Mouse (Mus musculus): ENCODE data around the gene Dhrs11. TPM values are rescaled to one million over a fixed set of nuclear protein-coding genes. Genes with fewer than 3 reads are reported as not detected.
"Not testable (repeated sequence)": the region's sequence is repeated elsewhere in the genome, so short reads cannot be mapped to it uniquely, and the experiment has no call there.

Gene Dhrs11
- polyA plus RNA-seq, 1 experiment, result 17.6 TPM

DNA sequence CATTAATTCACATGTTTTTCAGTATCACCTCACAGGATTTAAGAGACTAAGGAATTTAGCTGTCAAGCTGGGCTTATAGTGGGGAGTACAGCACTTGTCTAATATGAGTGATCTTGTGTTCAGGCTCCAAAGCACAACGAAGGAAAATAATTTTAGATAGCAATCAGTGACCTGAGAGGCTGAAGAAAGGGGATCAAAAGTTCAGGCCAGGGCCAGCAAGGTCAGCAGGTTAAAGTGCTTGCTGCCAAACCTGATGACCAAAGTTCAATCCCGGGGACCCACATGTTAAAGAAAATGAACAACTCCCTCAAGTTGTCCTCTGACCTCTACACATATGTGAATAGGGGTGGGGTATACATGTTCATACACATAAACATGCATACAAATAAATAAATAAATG is 36.5 kb upstream of the Dhrs11 start:
- no peak overlapping the region for H3K4me3 ChIP-seq (replicated peaks)
- TF ChIP-seq GATA1 (IDR thresholded peaks at IDR 0.05; ENCODE audit: borderline replicate concordance, low read length), result no peak
- no peak for TF ChIP-seq FLI1 (IDR thresholded peaks at IDR 0.05; ENCODE audit: low read length)
- H3K4me1 ChIP-seq, result peaks cover 58% of the 10 kb centered on the region
- H3K27me3 ChIP-seq (replicated peaks), result no peaks in the 10 kb centered on the region
- no peaks in the 10 kb centered on the region for H3K9me3 ChIP-seq
- H3K36me3 ChIP-seq (replicated peaks; ENCODE audit: low read length), result peaks cover 69% of the 10 kb centered on the region

DNA sequence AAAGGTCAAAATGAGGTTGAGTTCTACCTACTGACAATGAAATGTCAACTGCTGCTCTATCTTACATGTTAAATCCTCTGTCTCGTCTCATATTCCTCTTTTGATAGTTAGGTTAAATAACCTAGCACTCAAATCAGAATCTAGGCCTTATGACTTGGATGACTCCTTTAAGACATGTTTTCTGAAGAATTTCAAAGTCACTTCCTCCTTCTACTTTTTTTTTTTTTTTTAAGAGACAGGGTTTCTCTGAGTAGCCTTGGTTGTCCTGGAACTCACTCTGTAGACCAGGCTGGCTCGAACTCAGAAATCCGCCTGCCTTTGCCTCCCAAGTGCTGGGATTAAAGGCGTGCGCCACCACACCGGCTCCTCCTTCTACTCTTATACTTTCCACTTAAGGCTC is 26.5 kb upstream of the Dhrs11 start:
- Histone ChIP-seq H3K27me3 (replicated peaks) (no peaks in the 10 kb centered on the region), H3K36me3 (replicated peaks; ENCODE audit: low read length) (peaks cover 92% of the 10 kb centered on the region), H3K4me3 (replicated peaks) (no peak overlapping the region), H3K9me3 (no peaks in the 10 kb centered on the region), H3K4me1 (peaks cover 26% of the 10 kb centered on the region)
- TF ChIP-seq FLI1 (IDR thresholded peaks at IDR 0.05; ENCODE audit: low read length) (no peak), GATA1 (IDR thresholded peaks at IDR 0.05; ENCODE audit: borderline replicate concordance, low read length) (no peak)

DNA sequence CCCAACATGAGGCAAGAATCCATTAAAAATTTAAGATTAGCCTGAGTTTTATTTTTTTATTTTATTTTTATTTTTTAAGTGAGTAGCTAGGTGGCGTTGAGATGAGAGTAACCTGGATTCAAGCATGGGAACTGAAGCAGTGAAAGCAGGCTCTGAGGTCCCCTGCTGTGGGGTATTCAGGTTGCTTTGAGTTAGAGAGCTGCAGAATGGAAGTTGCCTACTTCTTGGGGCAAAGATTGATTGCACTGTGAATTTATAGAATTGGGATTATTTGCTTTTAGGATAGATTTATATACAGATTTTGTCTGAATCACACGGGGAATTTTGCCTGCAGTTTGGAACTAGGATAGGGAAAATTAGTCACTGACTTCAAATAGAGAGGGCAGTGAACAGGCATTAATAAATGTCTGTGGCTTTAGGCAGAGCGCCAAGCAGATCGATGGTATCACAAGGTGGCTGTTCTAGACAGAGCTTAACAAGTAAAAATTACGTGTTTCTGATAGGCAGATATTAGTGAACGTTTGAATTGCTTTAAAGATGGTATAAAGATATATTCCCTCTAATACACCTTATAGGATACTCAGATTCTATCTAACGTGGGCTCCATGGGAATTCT is 18.8 kb upstream of the Dhrs11 start:
- no peaks in the 10 kb centered on the region for H3K27me3 ChIP-seq (replicated peaks)
- H3K4me3 ChIP-seq (replicated peaks), result no peak overlapping the region
- H3K9me3 ChIP-seq, result no peaks in the 10 kb centered on the region
- peaks cover 89% of the 10 kb centered on the region for H3K36me3 ChIP-seq (replicated peaks; ENCODE audit: low read length)
- no peaks in the 10 kb centered on the region for H3K4me1 ChIP-seq
- TF ChIP-seq GATA1 (IDR thresholded peaks at IDR 0.05; ENCODE audit: borderline replicate concordance, low read length), result no peak
- no peak for TF ChIP-seq FLI1 (IDR thresholded peaks at IDR 0.05; ENCODE audit: low read length)

DNA sequence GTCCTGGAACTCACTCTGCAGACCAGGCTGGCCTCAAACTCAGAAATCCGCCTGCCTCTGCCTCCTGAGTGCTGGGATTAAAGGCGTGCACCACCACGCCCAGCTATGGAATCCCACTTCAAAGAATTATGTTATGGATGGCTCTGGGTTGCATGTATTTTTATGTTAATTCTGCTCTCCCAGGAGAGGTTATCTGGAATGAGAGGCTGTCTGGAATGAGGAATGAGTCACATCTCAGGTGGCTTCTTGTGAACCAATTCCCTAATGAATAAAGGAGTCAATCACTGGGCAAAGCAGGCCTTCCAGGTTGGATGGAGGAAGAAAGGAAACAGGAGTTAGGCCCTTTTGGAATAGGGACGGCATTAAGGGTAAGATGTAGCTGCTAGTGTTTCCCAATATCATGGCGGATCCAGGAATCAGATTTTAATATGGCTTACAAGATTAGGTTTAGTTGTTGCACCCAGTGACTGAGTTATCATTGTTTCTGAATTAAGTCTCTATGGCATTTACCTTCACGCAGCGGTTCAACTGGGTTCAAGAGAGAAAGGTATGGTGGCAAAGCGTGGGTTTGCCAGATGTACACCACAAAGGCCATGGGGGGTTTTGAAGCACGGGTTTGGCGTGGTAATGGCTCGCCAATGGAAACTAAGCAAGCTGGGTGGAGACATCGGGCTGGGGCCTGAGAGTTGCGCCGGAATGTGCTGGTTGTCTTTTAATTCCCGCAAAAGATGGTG is 18.1 kb upstream of the Dhrs11 start:
- Histone ChIP-seq H3K36me3 (replicated peaks; ENCODE audit: low read length) (peaks cover 87% of the 10 kb centered on the region), H3K4me1 (no peaks in the 10 kb centered on the region), H3K27me3 (replicated peaks) (no peaks in the 10 kb centered on the region), H3K4me3 (replicated peaks) (no peak overlapping the region), H3K9me3 (no peaks in the 10 kb centered on the region)
- TF ChIP-seq GATA1 (IDR thresholded peaks at IDR 0.05; ENCODE audit: borderline replicate concordance, low read length) (no peak), FLI1 (IDR thresholded peaks at IDR 0.05; ENCODE audit: low read length) (no peak)

DNA sequence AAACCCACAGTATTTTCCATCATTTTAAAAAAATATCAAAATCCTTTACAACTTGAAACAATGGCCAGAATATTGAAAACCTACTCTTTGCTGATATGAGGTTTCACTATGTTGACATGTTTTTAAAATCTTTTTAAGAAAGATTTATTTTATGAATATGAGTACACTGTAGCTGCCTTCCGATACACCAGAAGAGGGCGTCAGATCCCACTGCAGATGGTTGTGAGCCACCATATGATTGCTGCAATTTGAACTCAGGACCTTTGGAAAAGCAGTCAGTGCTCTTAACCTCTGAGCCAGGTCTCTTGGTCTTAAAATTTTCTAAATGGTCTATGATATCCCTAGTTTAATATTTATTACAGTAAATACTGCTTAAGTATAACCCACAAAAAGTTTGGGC is 10.5 kb upstream of the Dhrs11 start:
- Histone ChIP-seq H3K4me3 (replicated peaks) (no peak overlapping the region), H3K9me3 (no peaks in the 10 kb centered on the region), H3K27me3 (replicated peaks) (no peaks in the 10 kb centered on the region), H3K36me3 (replicated peaks; ENCODE audit: low read length) (peaks cover 92% of the 10 kb centered on the region), H3K4me1 (0 out of 2 replicates have a peak, but pooled peaks cover under 1% of the 10 kb centered on the region)
- TF ChIP-seq GATA1 (IDR thresholded peaks at IDR 0.05; ENCODE audit: borderline replicate concordance, low read length) (no peak), FLI1 (IDR thresholded peaks at IDR 0.05; ENCODE audit: low read length) (no peak)

DNA sequence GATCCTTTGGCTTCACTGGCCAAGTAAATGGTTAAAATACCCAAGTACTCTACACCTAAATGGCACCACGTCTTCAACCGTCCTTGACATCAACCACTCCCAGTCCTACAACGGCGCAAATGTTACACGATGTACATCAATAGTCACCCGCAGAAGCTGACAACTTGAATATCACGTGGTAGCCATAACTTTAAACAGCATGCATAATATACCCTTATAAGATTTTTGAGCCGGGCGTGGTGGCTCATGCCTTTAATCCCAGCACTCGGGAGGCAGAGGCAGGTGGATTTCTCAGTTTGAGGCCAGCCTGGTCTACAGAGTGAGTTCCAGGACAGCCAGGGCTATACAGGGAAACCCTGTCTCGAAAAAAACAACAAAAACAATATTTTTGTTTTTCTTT is 701 bp upstream of the Dhrs11 start:
- H3K27me3 ChIP-seq (replicated peaks); H3K9me3 ChIP-seq: not testable (repeated sequence)
- peak overlapping the region; percentile 99 for H3K4me3 ChIP-seq (replicated peaks)
- peaks cover 70% of the 10 kb centered on the region for H3K4me1 ChIP-seq
- H3K36me3 ChIP-seq (replicated peaks; ENCODE audit: low read length), result peaks cover 79% of the 10 kb centered on the region

DNA sequence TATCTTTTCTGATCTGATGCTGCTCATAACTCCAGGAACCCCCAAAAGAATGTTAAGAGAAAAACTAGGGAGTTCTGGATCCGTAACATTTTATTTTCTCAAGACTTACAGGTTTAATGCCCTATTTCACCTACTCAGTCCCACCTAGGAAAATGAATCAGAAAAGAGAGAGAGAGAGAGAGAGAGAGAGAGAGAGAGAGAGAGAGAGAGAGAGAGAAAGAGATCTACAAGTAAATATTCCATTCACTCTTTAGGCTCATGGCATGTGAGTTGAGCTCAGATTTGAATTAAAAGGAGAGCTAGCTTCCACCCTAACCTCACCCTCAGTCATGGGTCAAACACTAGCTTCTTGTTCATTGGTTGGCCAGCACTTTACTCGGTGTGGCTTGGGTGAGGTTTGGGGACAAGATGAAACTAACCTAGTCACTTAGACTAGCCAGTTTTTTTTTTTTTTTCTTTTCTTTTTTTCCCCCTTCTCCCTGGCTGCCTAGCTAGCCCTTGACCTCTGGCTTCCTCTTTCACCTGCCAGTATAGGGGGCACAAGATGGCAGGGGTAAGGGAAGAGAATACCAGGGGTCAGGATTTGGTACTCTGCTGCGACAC is 792 bp downstream of the Dhrs11 start:
- H3K9me3 ChIP-seq, result no peaks in the 10 kb centered on the region
- TF ChIP-seq FLI1 (IDR thresholded peaks at IDR 0.05; ENCODE audit: low read length) (no peak), GATA1 (IDR thresholded peaks at IDR 0.05; ENCODE audit: borderline replicate concordance, low read length) (no peak)
- no peaks in the 10 kb centered on the region for H3K27me3 ChIP-seq (replicated peaks)
- peaks cover 82% of the 10 kb centered on the region for H3K4me1 ChIP-seq
- peak overlapping the region; percentile 99 for H3K4me3 ChIP-seq (replicated peaks)
- H3K36me3 ChIP-seq (replicated peaks; ENCODE audit: low read length), result peaks cover 79% of the 10 kb centered on the region

DNA sequence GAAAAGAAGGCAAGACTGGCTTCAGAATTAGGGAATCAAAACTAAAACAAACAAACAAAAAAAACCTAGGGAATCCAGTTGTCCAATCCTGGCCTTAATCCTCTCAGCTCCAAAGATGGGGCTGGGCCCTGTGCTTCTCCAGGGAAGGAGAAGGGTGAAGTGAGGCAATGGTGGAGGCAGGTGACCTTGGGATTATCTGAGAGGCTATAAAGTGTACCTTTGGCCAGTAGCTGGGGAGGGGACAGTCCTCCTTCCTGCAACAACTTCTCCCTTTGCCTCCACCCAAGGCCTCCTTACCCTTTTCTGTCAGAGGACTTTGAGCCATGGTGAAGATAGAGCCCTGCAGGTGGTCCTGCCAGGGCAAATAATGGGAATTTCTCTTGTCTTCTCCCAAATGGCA is 1.3 kb downstream of the Dhrs11 start:
- Histone ChIP-seq H3K4me1 (peaks cover 87% of the 10 kb centered on the region), H3K9me3 (no peaks in the 10 kb centered on the region), H3K36me3 (replicated peaks; ENCODE audit: low read length) (peaks cover 79% of the 10 kb centered on the region), H3K4me3 (replicated peaks) (peak overlapping the region; percentile 99), H3K27me3 (replicated peaks) (no peaks in the 10 kb centered on the region)
- no peak for TF ChIP-seq FLI1 (IDR thresholded peaks at IDR 0.05; ENCODE audit: low read length)
- no peak for TF ChIP-seq GATA1 (IDR thresholded peaks at IDR 0.05; ENCODE audit: borderline replicate concordance, low read length)

DNA sequence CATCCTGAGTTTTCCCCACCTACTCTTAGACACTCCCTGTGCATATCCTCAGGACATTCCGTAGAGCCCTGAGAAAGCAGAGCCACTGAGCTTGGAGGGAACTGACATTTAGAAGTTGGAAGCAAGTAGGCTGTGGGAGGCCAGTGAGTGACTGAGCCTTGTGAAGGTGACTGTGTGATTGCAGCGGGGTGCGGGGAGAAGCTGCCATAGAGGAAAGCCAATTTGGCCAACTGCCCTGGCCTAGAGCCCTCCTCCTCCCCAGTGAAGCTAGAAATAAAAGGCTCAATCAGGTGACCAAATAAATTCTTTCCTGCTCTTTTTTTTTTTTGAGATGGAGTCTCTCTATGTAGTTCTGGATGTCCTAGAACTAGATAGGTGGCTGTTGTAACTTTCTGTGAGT is 2.6 kb downstream of the Dhrs11 start:
- H3K9me3 ChIP-seq, result no peaks in the 10 kb centered on the region
- H3K4me1 ChIP-seq, result peaks cover 93% of the 10 kb centered on the region
- H3K36me3 ChIP-seq (replicated peaks; ENCODE audit: low read length), result peaks cover 79% of the 10 kb centered on the region
- TF ChIP-seq FLI1 (IDR thresholded peaks at IDR 0.05; ENCODE audit: low read length) (no peak), GATA1 (IDR thresholded peaks at IDR 0.05; ENCODE audit: borderline replicate concordance, low read length) (no peak)
- peak overlapping the region; percentile 18 for H3K4me3 ChIP-seq (replicated peaks)
- H3K27me3 ChIP-seq (replicated peaks), result no peaks in the 10 kb centered on the region

DNA sequence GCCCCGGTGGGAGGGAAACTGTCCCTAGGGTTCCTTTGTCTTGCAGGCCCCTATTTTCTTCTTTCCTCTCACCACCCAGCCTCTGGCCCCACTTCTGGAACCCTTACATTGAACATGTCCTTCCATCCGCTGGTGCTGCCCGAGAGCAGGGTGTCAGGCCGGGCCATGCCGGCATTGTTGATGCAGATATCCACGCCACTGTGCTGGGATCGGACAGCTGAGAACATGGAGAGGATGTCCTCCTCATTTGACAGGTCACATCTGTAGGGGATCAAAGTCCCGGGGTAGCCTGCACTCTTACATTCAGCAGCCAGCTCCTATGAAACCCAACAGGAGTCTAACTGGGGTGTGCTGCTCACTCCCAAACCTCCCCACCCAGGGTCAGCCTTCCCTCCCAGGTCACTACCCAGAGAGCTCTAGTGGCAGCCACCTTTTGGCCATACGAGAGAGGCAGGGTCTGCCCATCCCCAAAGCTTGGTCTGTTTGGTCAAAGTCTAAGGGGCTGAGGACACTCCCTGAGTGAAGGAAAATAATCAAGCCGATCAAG is 3.5 kb downstream of the Dhrs11 start:
- no peak for TF ChIP-seq FLI1 (IDR thresholded peaks at IDR 0.05; ENCODE audit: low read length)
- TF ChIP-seq GATA1 (IDR thresholded peaks at IDR 0.05; ENCODE audit: borderline replicate concordance, low read length), result no peak
- Histone ChIP-seq H3K36me3 (replicated peaks; ENCODE audit: low read length) (peaks cover 79% of the 10 kb centered on the region), H3K4me3 (replicated peaks) (no peak overlapping the region), H3K9me3 (no peaks in the 10 kb centered on the region), H3K27me3 (replicated peaks) (no peaks in the 10 kb centered on the region), H3K4me1 (peaks cover 91% of the 10 kb centered on the region)
